Mouse (Mus musculus) neural tube, embryonic 15.5 days (tissue): ENCODE data around the gene H2al1f. TPM values are rescaled to one million over a fixed set of nuclear protein-coding genes. Genes with fewer than 3 reads are reported as not detected.
"Not testable (repeated sequence)": the region's sequence is repeated elsewhere in the genome, so short reads cannot be mapped to it uniquely, and the experiment has no call there.

ENCODE experiments used
- ATAC-seq: fragments of 200-750 bp; cut with Nextera tagmentation; 2 replicates; pipeline ENCODE4 v1.8.0; 2017; ENCODE audit warnings: mild to moderate bottlenecking, moderate TSS enrichment, moderate library complexity; ENCODE audit not compliant: low FRiP score
- H3K27ac ChIP-seq: fragments of 300-500 bp; sonication (generic); replicated peaks from 2 replicates; pipeline ENCODE4 v1.5.1; 2015; ENCODE audit warnings: mild to moderate bottlenecking, inconsistent platforms
- H3K27me3 ChIP-seq: fragments of 300-500 bp; sonication (generic); replicated peaks from 2 replicates; pipeline ENCODE4 v1.6.1; 2015; ENCODE audit warnings: inconsistent platforms
- H3K36me3 ChIP-seq: fragments of 300-500 bp; sonication (generic); 2 replicates; pipeline ENCODE4 v1.6.1; 2015; ENCODE audit warnings: inconsistent platforms
- H3K4me1 ChIP-seq: fragments of 300-500 bp; sonication (generic); 2 replicates; pipeline ENCODE4 v1.6.1; 2015; ENCODE audit warnings: inconsistent platforms
- H3K4me2 ChIP-seq: fragments of 300-500 bp; sonication (generic); 2 replicates; pipeline ENCODE4 v1.6.1; 2015; ENCODE audit warnings: inconsistent platforms, mild to moderate bottlenecking, moderate library complexity
- H3K4me3 ChIP-seq: fragments of 300-500 bp; sonication (generic); replicated peaks from 2 replicates; pipeline ENCODE4 v1.5.1; 2015; ENCODE audit warnings: mild to moderate bottlenecking, inconsistent platforms
- H3K9ac ChIP-seq: fragments of 300-500 bp; sonication (generic); replicated peaks from 2 replicates; pipeline ENCODE4 v1.6.1; 2015; ENCODE audit warnings: mild to moderate bottlenecking, inconsistent platforms
- H3K9me3 ChIP-seq: fragments of 300-500 bp; sonication (generic); replicated peaks from 2 replicates; pipeline ENCODE4 v1.6.1; 2016; ENCODE audit warnings: inconsistent platforms
- WGBS: fragments of 180-500 bp; shearing (Covaris S2); methylation state at CpG from one replicate; pipeline ENCODE4 v1.1.7; 2015; ENCODE audit warnings: mixed read lengths; 5-methylcytosine and 5-hydroxymethylcytosine counted together
- polyA plus RNA-seq: library from polyadenylated mRNA; unstranded; fragments of >200 nt; fragmentation: Nextera tagmentation; extraction: Ambion mirVana; gene quantifications from 2 replicates; pipeline ENCODE4 v1.2.1, GENCODE M21; 2015

Gene H2al1f
- polyA plus RNA-seq = not detected in 2 replicates

DNA sequence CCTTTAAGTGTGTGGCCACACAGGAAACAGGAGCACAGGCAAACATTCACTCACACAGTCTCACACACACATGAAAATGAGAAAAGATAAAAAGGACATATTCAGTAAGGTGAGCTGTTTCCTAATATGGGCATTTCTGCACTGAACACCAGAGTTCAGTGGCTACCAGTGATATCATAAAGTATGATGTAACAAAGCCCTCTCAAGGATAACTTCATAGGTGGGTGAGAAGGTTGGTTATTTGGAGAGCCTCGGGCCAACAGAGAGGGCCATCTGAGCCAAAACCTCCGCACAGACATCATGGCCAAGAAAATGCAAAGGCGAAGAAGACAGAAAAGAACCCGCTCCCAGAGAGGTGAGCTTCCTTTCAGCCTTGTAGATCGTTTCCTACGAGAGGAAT is at the start of gene H2al1f:
Gene H2al1f (plus strand): TSS at position 301 of the 400 bp plus-strand sequence.
- WGBS = no CpG with 5 or more reads among the region's 6 CpGs
- H3K9ac ChIP-seq, H3K4me3 ChIP-seq: not testable (repeated sequence)

DNA sequence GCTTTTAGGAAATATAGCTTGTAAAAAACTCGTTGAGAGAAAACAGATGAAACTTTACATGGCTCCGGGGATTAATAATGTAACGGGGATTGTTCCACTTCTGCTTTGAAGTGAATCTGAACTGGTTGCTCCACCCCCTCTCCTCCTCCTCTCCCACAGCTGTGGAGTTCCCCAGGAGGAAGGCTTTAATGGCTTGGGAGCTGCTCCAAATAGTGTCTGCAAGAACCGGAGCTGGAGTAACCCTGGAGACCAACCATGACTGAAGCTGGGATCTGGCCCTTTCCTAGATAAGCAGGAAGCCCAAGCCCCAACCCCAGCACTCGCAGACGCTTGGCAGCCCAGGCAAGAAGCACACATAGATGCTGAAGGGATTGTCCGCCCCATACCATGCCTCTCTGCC is 47.2 kb upstream of the H2al1f start:
- no peak overlapping the region for H3K27ac ChIP-seq
- H3K9ac ChIP-seq = no peak overlapping the region
- WGBS = 55% methylated on average over 7 of the region's 7 CpGs
- ATAC-seq = no peak
- no peaks in the 10 kb centered on the region for H3K27me3 ChIP-seq
- H3K36me3 ChIP-seq = no peaks in the 10 kb centered on the region
- no peak overlapping the region for H3K4me2 ChIP-seq
- H3K4me1 ChIP-seq = 0 out of 2 replicates have a peak, but pooled peaks cover 3% of the 10 kb centered on the region
- H3K9me3 ChIP-seq = no peaks in the 10 kb centered on the region
- H3K4me3 ChIP-seq = no peak overlapping the region

More for the DNA sequence above, at the start of gene H2al1f:
- ATAC-seq, H3K4me2 ChIP-seq, H3K36me3 ChIP-seq, H3K9me3 ChIP-seq, H3K4me1 ChIP-seq, H3K27ac ChIP-seq, H3K27me3 ChIP-seq: not testable (repeated sequence)

DNA sequence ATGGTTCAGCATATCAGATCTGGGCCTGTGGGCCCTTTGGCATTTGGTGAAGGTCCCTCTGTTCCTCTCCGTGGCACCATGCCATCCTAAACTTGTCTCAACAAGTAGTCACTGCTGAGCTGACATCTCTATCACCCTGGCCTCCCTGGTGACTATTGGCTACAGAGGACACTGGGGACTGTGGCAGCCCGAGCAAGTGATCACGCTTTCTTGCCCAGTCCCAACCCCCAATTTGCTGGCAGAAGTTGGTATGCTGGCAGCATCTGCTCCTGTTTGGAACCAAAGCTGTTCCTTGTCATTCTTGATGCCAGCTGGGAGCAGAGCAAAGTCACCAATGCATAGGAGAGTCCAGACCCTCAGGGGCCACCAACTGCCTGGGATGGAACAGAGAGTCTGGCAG is 45.9 kb upstream of the H2al1f start:
- H3K9ac ChIP-seq = no peak overlapping the region
- 0 out of 2 replicates have a peak, but pooled peaks cover 3% of the 10 kb centered on the region for H3K4me1 ChIP-seq
- H3K4me2 ChIP-seq = no peak overlapping the region
- H3K36me3 ChIP-seq = no peaks in the 10 kb centered on the region
- ATAC-seq = no peak
- no peak overlapping the region for H3K27ac ChIP-seq
- no peaks in the 10 kb centered on the region for H3K9me3 ChIP-seq
- H3K4me3 ChIP-seq = no peak overlapping the region
- WGBS = 75% methylated on average over 3 of the region's 3 CpGs
- H3K27me3 ChIP-seq = no peaks in the 10 kb centered on the region

DNA sequence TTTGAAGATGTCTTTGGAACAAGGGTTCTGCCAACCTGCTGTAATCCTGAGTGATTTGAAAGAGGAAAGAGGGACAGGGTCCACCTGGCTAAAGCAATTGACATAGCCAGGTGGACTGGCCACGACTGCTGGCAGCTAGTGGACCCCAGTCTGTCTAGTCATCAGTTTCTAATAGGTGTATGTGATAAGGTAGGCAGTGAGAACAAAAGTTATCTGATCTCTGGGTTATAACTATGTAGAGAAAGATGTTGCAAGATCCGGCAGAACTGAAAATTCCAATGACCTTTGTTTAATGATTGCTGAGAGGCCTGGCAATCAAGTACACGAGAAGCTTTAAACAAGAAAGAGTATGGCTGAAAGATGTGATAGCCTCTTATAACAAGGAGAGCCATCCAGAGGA is 41.8 kb upstream of the H2al1f start:
- no peak overlapping the region for H3K9ac ChIP-seq

DNA sequence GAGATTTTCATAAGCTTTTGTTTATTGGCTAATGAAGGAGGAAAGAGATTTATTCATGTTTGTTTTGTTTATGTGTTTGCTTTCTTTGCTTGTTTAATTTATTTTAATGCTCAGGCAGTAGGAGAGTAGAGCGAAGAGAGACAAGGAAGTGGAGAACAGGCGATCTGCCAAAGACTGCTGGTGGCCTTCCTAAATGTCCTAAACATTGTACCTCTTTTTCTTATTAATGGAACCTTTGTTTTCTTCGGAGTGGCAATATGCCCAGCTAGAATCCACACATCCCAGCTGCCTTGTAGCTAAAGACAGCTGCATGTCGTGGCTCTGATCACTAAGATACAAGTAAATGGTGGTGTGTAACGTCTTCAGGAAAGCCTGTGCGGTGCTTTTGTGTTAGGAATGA is 37.9 kb upstream of the H2al1f start:
- H3K9me3 ChIP-seq = no peaks in the 10 kb centered on the region
- H3K27ac ChIP-seq = no peak overlapping the region
- no peak overlapping the region for H3K4me3 ChIP-seq
- H3K4me1 ChIP-seq = no peaks in the 10 kb centered on the region
- ATAC-seq = no peak
- no peaks in the 10 kb centered on the region for H3K36me3 ChIP-seq
- H3K27me3 ChIP-seq = no peaks in the 10 kb centered on the region; the same call in 1 of the 2 replicates
- WGBS = 71% methylated on average over 6 of the region's 6 CpGs
- no peak overlapping the region for H3K9ac ChIP-seq
- no peak overlapping the region for H3K4me2 ChIP-seq

More for the DNA sequence above, 41.8 kb upstream of the H2al1f start:
- WGBS = 81% methylated on average over 3 of the region's 3 CpGs
- Histone ChIP-seq H3K4me1 (no peaks in the 10 kb centered on the region), H3K9me3 (no peaks in the 10 kb centered on the region), H3K4me3 (no peak overlapping the region), H3K36me3 (no peaks in the 10 kb centered on the region), H3K27me3 (no peaks in the 10 kb centered on the region; the same call in 1 of the 2 replicates), H3K27ac (no peak overlapping the region), H3K4me2 (no peak overlapping the region)
- ATAC-seq = no peak

DNA sequence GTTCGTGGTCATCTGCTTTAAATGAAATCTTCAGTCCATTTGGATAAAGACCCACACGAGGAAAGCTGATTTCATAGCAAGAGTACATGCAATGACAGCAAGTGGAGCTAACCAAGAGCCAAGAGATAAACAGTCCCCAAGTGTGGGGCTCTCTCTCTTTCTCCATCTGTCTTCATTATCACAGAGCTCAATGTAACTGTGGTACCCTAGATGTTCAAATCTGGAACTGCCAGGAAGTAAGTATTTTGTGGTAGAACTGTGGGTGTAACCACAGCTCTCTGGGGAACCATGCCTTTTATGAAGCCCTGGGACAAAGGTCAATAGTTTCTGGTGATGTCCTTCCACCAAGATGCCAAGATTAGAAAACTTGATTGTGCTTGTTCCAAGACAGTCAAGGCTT is 34.2 kb upstream of the H2al1f start:
- H3K27ac ChIP-seq = no peak overlapping the region
- no peak overlapping the region for H3K4me3 ChIP-seq
- H3K9ac ChIP-seq = no peak overlapping the region
- H3K9me3 ChIP-seq = no peaks in the 10 kb centered on the region
- no peaks in the 10 kb centered on the region for H3K36me3 ChIP-seq
- ATAC-seq = no peak
- no peak overlapping the region for H3K4me2 ChIP-seq
- 69% methylated on average over 2 of the region's 2 CpGs for WGBS
- H3K27me3 ChIP-seq = no peaks in the 10 kb centered on the region; the same call in 1 of the 2 replicates
- H3K4me1 ChIP-seq = no peaks in the 10 kb centered on the region

DNA sequence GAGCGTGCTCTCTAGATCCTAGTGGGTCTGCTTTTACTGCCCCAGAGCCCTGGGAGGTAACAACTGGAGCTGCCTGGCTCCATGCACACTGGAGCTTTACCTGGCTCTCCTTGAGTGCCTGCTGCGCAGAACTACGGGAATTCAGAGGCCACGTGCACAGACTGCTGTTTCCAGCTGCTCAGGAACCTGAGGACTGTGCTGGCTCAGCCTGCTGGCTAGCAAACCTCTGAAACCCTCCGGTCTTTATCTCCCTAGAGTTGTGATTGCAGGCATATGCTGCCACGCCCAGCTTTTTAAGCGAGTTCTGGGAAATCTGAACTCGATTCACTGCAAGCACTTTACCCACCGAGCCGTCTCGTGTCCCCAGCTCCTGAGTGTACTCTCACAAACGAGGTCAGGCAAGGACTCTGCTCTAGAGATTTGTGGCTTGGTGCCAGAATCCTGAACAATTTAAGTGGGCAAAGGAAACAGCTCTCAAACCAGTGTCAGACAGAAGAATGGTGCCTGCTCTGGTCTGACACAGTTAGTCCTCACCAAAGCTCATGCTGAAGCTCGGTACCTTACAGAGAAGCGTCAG is 26.6 kb upstream of the H2al1f start:
- Histone ChIP-seq H3K27ac (no peak overlapping the region), H3K4me2 (no peak overlapping the region), H3K4me3 (no peak overlapping the region), H3K36me3 (no peaks in the 10 kb centered on the region), H3K9ac (no peak overlapping the region), H3K9me3 (no peaks in the 10 kb centered on the region), H3K27me3 (no peaks in the 10 kb centered on the region), H3K4me1 (no peaks in the 10 kb centered on the region)
- WGBS = 78% methylated on average over 14 of the region's 14 CpGs
- no peak for ATAC-seq

DNA sequence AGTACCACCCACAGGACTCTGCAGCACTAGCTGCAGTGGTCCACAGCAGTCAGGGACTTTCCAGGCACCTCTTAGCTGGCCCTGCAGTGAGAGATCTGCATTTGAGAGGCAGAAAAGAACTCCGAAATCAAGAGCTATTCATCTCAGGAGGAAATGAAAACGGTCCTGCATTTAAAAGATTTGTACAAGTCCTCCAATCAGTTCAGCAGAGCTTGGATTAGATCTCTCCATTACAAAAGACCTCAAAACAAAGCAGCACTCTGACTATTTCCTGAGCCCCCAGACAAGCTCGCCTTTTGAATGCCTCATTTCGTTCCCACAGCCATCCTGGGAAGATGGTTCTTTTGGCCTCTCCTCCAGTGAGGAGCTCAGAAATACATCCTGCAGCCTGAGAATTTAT is 25.7 kb upstream of the H2al1f start:
- no peaks in the 10 kb centered on the region for H3K36me3 ChIP-seq
- no peak overlapping the region for H3K9ac ChIP-seq
- no peak overlapping the region for H3K4me3 ChIP-seq
- H3K4me2 ChIP-seq = no peak overlapping the region
- no peaks in the 10 kb centered on the region for H3K4me1 ChIP-seq
- H3K9me3 ChIP-seq = no peaks in the 10 kb centered on the region
- no peak overlapping the region for H3K27ac ChIP-seq
- H3K27me3 ChIP-seq = no peaks in the 10 kb centered on the region
- no peak for ATAC-seq
- 61% methylated on average over 4 of the region's 4 CpGs for WGBS

DNA sequence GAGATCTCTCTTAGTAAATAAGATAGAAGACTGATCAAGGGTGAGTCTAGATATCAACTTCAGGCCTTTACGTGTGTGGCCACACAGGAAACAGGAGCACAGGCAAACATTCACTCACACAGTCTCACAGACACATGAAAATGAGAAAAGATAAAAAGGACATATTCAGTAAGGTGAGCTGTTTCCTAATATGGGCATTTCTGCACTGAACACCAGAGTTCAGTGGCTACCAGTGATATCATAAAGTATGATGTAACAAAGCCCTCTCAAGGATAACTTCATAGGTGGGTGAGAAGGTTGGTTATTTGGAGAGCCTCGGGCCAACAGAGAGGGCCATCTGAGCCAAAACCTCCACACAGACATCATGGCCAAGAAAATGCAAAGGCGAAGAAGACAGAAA is 16.0 kb upstream of the H2al1f start, which contains the start of gene H2al1a:
Gene H2al1a (plus strand): TSS at position 301 of the 400 bp plus-strand sequence.
- H3K27ac ChIP-seq, H3K9me3 ChIP-seq, H3K9ac ChIP-seq, H3K4me1 ChIP-seq, H3K4me2 ChIP-seq, H3K36me3 ChIP-seq, ATAC-seq, H3K27me3 ChIP-seq, H3K4me3 ChIP-seq: not testable (repeated sequence)
- WGBS = no CpG with 5 or more reads among the region's 3 CpGs

DNA sequence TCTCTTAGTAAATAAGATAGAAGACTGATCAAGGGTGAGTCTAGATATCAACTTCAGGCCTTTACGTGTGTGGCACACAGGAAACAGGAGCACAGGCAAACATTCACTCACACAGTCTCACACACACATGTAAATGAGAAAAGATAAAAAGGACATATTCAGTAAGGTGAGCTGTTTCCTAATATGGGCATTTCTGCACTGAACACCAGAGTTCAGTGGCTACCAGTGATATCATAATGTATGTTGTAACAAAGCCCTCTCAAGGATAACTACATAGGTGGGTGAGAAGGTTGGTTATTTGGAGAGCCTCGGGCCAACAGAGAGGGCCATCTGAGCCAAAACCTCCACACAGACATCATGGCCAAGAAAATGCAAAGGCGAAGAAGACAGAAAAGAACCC is 12.8 kb upstream of the H2al1f start, which contains the start of gene H2al1b:
Gene H2al1b (plus strand): TSS at position 301 of the 400 bp plus-strand sequence.
- not testable (repeated sequence) for H3K4me3 ChIP-seq, H3K9ac ChIP-seq, H3K4me1 ChIP-seq, H3K4me2 ChIP-seq, H3K27ac ChIP-seq, H3K9me3 ChIP-seq, H3K36me3 ChIP-seq, ATAC-seq, H3K27me3 ChIP-seq
- 96% methylated on average over 1 of the region's 3 CpGs for WGBS

DNA sequence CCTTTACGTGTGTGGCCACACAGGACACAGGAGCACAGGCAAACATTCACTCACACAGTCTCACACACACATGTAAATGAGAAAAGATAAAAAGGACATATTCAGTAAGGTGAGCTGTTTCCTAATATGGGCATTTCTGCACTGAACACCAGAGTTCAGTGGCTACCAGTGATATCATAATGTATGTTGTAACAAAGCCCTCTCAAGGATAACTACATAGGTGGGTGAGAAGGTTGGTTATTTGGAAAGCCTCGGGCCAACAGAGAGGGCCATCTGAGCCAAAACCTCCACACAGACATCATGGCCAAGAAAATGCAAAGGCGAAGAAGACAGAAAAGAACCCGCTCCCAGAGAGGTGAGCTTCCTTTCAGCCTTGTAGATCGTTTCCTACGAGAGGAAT is 9.6 kb upstream of the H2al1f start, which contains the start of gene H2al1c:
Gene H2al1c (plus strand): TSS at position 301 of the 400 bp plus-strand sequence.
- not testable (repeated sequence) for ATAC-seq, H3K4me1 ChIP-seq, H3K27ac ChIP-seq, H3K36me3 ChIP-seq, H3K4me3 ChIP-seq, H3K27me3 ChIP-seq, H3K9ac ChIP-seq, H3K9me3 ChIP-seq, H3K4me2 ChIP-seq
- 80% methylated on average over 1 of the region's 6 CpGs for WGBS

DNA sequence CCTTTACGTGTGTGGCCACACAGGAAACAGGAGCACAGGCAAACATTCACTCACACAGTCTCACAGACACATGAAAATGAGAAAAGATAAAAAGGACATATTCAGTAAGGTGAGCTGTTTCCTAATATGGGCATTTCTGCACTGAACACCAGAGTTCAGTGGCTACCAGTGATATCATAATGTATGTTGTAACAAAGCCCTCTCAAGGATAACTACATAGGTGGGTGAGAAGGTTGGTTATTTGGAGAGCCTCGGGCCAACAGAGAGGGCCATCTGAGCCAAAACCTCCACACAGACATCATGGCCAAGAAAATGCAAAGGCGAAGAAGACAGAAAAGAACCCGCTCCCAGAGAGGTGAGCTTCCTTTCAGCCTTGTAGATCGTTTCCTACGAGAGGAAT is 6.4 kb upstream of the H2al1f start, which contains the start of gene H2al1d:
Gene H2al1d (plus strand): TSS at position 301 of the 400 bp plus-strand sequence.
- not testable (repeated sequence) for H3K9ac ChIP-seq
- WGBS = no CpG with 5 or more reads among the region's 6 CpGs

More for the DNA sequence above, 6.4 kb upstream of the H2al1f start, which contains the start of gene H2al1d:
- H3K4me2 ChIP-seq, ATAC-seq, H3K27me3 ChIP-seq, H3K9me3 ChIP-seq, H3K4me3 ChIP-seq, H3K4me1 ChIP-seq, H3K27ac ChIP-seq, H3K36me3 ChIP-seq: not testable (repeated sequence)
